Mouse (Mus musculus): Measurements from ENCODE around the gene Vsig10. TPM values are rescaled to one million over a fixed set of nuclear protein-coding genes. Genes with fewer than 3 reads are reported as not detected.

Vsig10 gene
- total RNA-seq, 2 experiments from 2014 or later: 1.4 to 3.3 TPM

Other genes with a start within 250 kb of the Vsig10 start
- 100 to 1,000 TPM; 121 to 139 TPM for gene Suds3, start 203.0 kb upstream of the Vsig10 start, total RNA-seq (2021)
- gene Taok3, start 199.0 kb upstream of the Vsig10 start, total RNA-seq (2021): 10 to 100 TPM; 55.2 to 59.8 TPM
- 100 to 1,000 TPM; 685 to 722 TPM for gene Pebp1, start 31.5 kb upstream of the Vsig10 start, total RNA-seq (2021)
- 100 to 1,000 TPM; 319 to 325 TPM for gene Wsb2, start 38.2 kb downstream of the Vsig10 start, total RNA-seq (2021)
- 10 to 100 TPM; 20.4 to 24.7 TPM for gene Rfc5, start 70.0 kb downstream of the Vsig10 start, total RNA-seq (2021)
- 10 to 100 TPM; 37.4 to 41.0 TPM for gene Ksr2, start 94.9 kb downstream of the Vsig10 start, total RNA-seq (2021)

All from left cerebral cortex, postnatal 25 days (tissue).